Mouse (Mus musculus): Measurements from ENCODE around the gene Sh3kbp1. TPM values are rescaled to one million over a fixed set of nuclear protein-coding genes. Genes with fewer than 3 reads are reported as not detected.

Sh3kbp1 gene
- polyA plus RNA-seq, 1 experiment from 2014 or later, result 28.4 TPM

- Histone ChIP-seq H3K27ac (no peak overlapping the region), H3K4me1 (no peaks in the 10 kb centered on the region), H3K9me3 (no peaks in the 10 kb centered on the region), H3K9ac (no peak overlapping the region), H3K4me3 (replicated peaks) (no peak overlapping the region), H3K36me3 (no peaks in the 10 kb centered on the region), H3K4me2 (no peak overlapping the region), H3K27me3 (replicated peaks) (no peaks in the 10 kb centered on the region)
- no peak for ATAC-seq (ENCODE audit: insufficient read depth, low FRiP score, low read depth)
- 76% methylated on average over 4 of the region's 4 CpGs for WGBS
Observed at GRCm38 (mm10) chrX:159686850-159687249, 59.8 kb downstream of the Sh3kbp1 start.

GRCm38 (mm10) chrX:159688698-159689097, 61.6 kb downstream of the Sh3kbp1 start:
- 78% methylated on average over 5 of the region's 5 CpGs for WGBS
- Histone ChIP-seq H3K9ac (no peak overlapping the region), H3K27ac (no peak overlapping the region), H3K4me2 (no peak overlapping the region), H3K9me3 (no peaks in the 10 kb centered on the region), H3K4me3 (replicated peaks) (no peak overlapping the region), H3K27me3 (replicated peaks) (no peaks in the 10 kb centered on the region), H3K36me3 (no peaks in the 10 kb centered on the region), H3K4me1 (no peaks in the 10 kb centered on the region)
- ATAC-seq (ENCODE audit: insufficient read depth, low FRiP score, low read depth), result no peak

GRCm38 (mm10) chrX:159689785-159690416, 62.8 kb downstream of the Sh3kbp1 start:
- no peaks in the 10 kb centered on the region for H3K27me3 ChIP-seq (replicated peaks)
- H3K4me2 ChIP-seq, result no peak overlapping the region
- no peak overlapping the region for H3K27ac ChIP-seq
- WGBS, result 74% methylated on average over 10 of the region's 10 CpGs
- no peak overlapping the region for H3K9ac ChIP-seq
- no peaks in the 10 kb centered on the region for H3K36me3 ChIP-seq
- no peaks in the 10 kb centered on the region for H3K4me1 ChIP-seq
- ATAC-seq (ENCODE audit: insufficient read depth, low FRiP score, low read depth), result no peak
- H3K4me3 ChIP-seq (replicated peaks), result no peak overlapping the region
- no peaks in the 10 kb centered on the region for H3K9me3 ChIP-seq

GRCm38 (mm10) chrX:159693126-159693525, 66.1 kb downstream of the Sh3kbp1 start:
- H3K36me3 ChIP-seq, result no peaks in the 10 kb centered on the region
- 60% methylated on average over 5 of the region's 5 CpGs for WGBS
- H3K27me3 ChIP-seq (replicated peaks), result no peaks in the 10 kb centered on the region
- no peak overlapping the region for H3K4me3 ChIP-seq (replicated peaks)
- no peak overlapping the region for H3K27ac ChIP-seq
- ATAC-seq (ENCODE audit: insufficient read depth, low FRiP score, low read depth), result no peak
- H3K9me3 ChIP-seq, result no peaks in the 10 kb centered on the region
- no peak overlapping the region for H3K4me2 ChIP-seq
- no peaks in the 10 kb centered on the region for H3K4me1 ChIP-seq
- no peak overlapping the region for H3K9ac ChIP-seq

- Histone ChIP-seq H3K9ac (no peak overlapping the region), H3K9me3 (no peaks in the 10 kb centered on the region), H3K27me3 (replicated peaks) (no peaks in the 10 kb centered on the region), H3K4me3 (replicated peaks) (no peak overlapping the region), H3K4me1 (no peaks in the 10 kb centered on the region), H3K36me3 (no peaks in the 10 kb centered on the region), H3K27ac (no peak overlapping the region), H3K4me2 (no peak overlapping the region)
- 31% methylated on average over 2 of the region's 2 CpGs for WGBS
- ATAC-seq (ENCODE audit: insufficient read depth, low FRiP score, low read depth), result no peak
Observed at GRCm38 (mm10) chrX:159696545-159696944, 69.5 kb downstream of the Sh3kbp1 start.

- Histone ChIP-seq H3K4me3 (replicated peaks) (no peak overlapping the region), H3K9ac (no peak overlapping the region), H3K36me3 (no peaks in the 10 kb centered on the region), H3K4me2 (no peak overlapping the region), H3K9me3 (no peaks in the 10 kb centered on the region), H3K27me3 (replicated peaks) (no peaks in the 10 kb centered on the region), H3K4me1 (no peaks in the 10 kb centered on the region), H3K27ac (no peak overlapping the region)
- ATAC-seq (ENCODE audit: insufficient read depth, low FRiP score, low read depth), result peak; percentile 39; the same call in 1 of the 2 replicates
- WGBS, result 31% methylated on average over 4 of the region's 4 CpGs
Observed at GRCm38 (mm10) chrX:159697030-159697454, 70.0 kb downstream of the Sh3kbp1 start.

- Histone ChIP-seq H3K9me3 (no peaks in the 10 kb centered on the region), H3K9ac (no peak overlapping the region), H3K36me3 (no peaks in the 10 kb centered on the region), H3K27ac (no peak overlapping the region), H3K4me2 (no peak overlapping the region), H3K27me3 (replicated peaks) (no peaks in the 10 kb centered on the region), H3K4me3 (replicated peaks) (no peak overlapping the region), H3K4me1 (no peaks in the 10 kb centered on the region)
- ATAC-seq (ENCODE audit: insufficient read depth, low FRiP score, low read depth), result no peak
- WGBS, result 88% methylated on average over 2 of the region's 2 CpGs
Observed at GRCm38 (mm10) chrX:159702850-159703249, 75.8 kb downstream of the Sh3kbp1 start.

- no peaks in the 10 kb centered on the region for H3K27me3 ChIP-seq (replicated peaks)
- no peak overlapping the region for H3K4me2 ChIP-seq
- H3K36me3 ChIP-seq, result no peaks in the 10 kb centered on the region
- no peak overlapping the region for H3K9ac ChIP-seq
- WGBS, result 43% methylated on average over 4 of the region's 4 CpGs
- H3K27ac ChIP-seq, result no peak overlapping the region
- no peaks in the 10 kb centered on the region for H3K9me3 ChIP-seq
- ATAC-seq (ENCODE audit: insufficient read depth, low FRiP score, low read depth), result no peak
- H3K4me3 ChIP-seq (replicated peaks), result no peak overlapping the region
- H3K4me1 ChIP-seq, result no peaks in the 10 kb centered on the region
Observed at GRCm38 (mm10) chrX:159704381-159705004, 77.4 kb downstream of the Sh3kbp1 start.

DNA sequence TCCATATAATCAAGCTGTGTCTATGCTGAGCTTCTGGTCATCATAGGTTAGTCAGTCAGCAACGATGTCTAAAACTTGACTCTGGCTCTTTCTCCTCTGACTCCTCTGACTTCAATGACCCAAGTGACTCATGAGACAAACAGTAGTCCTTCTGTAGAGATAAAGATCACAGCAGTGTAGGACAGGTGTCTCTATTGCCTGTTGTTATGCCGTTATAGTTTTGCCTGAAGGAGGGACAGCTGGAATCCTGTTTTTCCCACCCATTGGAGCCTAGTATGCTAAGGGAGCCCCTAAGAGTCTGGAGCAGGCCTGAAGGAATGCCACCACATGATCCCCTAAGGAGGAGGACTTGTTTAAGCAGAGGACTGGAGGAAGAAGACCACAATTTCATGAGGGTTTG, 78.3 kb downstream of the Sh3kbp1 start:
- no peak overlapping the region for H3K4me2 ChIP-seq
- H3K4me1 ChIP-seq, result no peaks in the 10 kb centered on the region
- whole genome bisulfite sequencing, result 64% methylated on average over 2 of the region's 2 CpGs
- ATAC-seq (ENCODE audit: insufficient read depth, low FRiP score, low read depth), result no peak
- no peaks in the 10 kb centered on the region for H3K9me3 ChIP-seq
- H3K27me3 ChIP-seq (replicated peaks), result no peaks in the 10 kb centered on the region
- no peak overlapping the region for H3K9ac ChIP-seq
- no peaks in the 10 kb centered on the region for H3K36me3 ChIP-seq
- no peak overlapping the region for H3K27ac ChIP-seq
- H3K4me3 ChIP-seq (replicated peaks), result no peak overlapping the region

DNA sequence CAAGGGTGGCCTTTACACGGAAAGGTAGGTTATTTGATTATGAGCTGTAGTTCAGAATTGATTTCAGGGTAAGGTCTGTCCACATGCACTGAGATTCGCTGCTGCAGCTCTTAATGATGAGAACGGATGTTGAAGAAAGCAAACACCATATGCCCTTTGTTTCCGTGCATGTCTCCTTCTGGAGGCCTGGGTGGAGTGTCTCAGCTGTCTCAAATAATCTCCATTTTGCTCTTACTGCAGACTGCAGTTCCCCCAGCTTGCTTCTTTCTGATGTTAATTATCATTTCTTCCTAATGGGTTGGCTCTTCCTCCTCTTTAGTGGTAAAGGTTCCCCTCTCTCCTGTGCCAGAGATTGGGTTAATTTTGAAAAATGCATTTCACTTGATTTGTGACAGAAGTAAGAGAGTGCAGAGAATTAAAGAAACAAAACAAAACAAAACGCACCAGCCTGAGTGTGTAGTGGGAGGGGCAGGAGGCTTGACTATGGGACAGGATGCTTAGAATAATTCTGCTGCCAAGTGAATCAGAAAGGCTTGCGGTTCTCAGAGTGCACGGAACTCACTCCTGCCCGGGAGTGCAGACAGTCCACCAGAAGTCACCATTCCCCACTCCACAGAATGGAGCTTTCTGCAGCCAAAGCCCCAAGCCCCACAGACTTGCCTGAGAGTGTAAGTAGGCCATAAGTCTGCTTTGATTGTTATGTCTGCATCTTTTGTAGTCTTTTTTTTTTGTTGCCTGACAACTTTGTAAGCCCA, 81.2 kb downstream of the Sh3kbp1 start:
- Histone ChIP-seq H3K36me3 (no peaks in the 10 kb centered on the region), H3K4me1 (no peaks in the 10 kb centered on the region), H3K4me3 (replicated peaks) (no peak overlapping the region), H3K27me3 (replicated peaks) (no peaks in the 10 kb centered on the region), H3K9me3 (no peaks in the 10 kb centered on the region), H3K9ac (no peak overlapping the region), H3K27ac (peak overlapping the region; percentile 54; the same call in 1 of the 2 replicates), H3K4me2 (no peak overlapping the region)
- no peak for ATAC-seq (ENCODE audit: insufficient read depth, low FRiP score, low read depth)
- 29% methylated on average over 8 of the region's 8 CpGs for WGBS

- no peak overlapping the region for H3K9ac ChIP-seq
- 87% methylated on average over 6 of the region's 6 CpGs for WGBS
- no peaks in the 10 kb centered on the region for H3K27me3 ChIP-seq (replicated peaks)
- peak overlapping the region; percentile 54; the same call in 1 of the 2 replicates for H3K27ac ChIP-seq
- no peaks in the 10 kb centered on the region for H3K9me3 ChIP-seq
- no peaks in the 10 kb centered on the region for H3K4me1 ChIP-seq
- H3K4me2 ChIP-seq, result no peak overlapping the region
- no peak overlapping the region for H3K4me3 ChIP-seq (replicated peaks)
- no peak for ATAC-seq (ENCODE audit: insufficient read depth, low FRiP score, low read depth)
- H3K36me3 ChIP-seq, result no peaks in the 10 kb centered on the region
Observed at GRCm38 (mm10) chrX:159709296-159709695, 82.2 kb downstream of the Sh3kbp1 start.

Measured in stomach, embryonic 15.5 days (tissue).